Mouse (Mus musculus): ENCODE results near the gene Zfp648.

DNA sequence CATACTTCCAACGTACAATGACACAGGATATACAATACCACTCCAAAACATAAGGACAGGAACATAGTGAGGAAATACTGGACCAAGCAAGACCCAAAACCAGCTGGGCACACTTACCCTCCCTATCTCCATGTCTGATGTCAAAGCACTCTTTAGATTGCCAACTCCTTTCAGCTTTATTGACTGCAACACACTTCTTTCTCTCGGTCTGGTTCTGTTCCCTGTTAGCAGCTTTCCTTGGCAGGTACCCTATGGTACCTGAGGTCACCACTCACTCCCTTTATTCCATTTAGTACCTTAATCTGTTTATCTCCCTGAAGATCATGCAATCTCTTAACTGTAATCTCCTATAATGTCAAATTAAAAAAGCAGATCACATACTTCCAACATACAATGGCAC is 19.0 kb downstream of the Zfp648 start:
- no peak for TF ChIP-seq GATA1 (IDR thresholded peaks at IDR 0.05; ENCODE audit: low read length)
- TF ChIP-seq TAL1 (IDR thresholded peaks at IDR 0.05; ENCODE audit: low read length), result no peak
